Mouse (Mus musculus) liver, postnatal 0 days (tissue): ENCODE measurements around the gene Sost. TPM values are rescaled to one million over a fixed set of nuclear protein-coding genes. Genes with fewer than 3 reads are reported as not detected.
A peak's percentile ranks its signal among the peaks of the same experiment; 100 is the strongest.

Experiments used
- ATAC-seq: fragments of 200-750 bp; cut with Nextera tagmentation; 2 replicates; pipeline ENCODE4 v1.8.0; 2017; ENCODE audit warnings: mild to moderate bottlenecking, moderate library complexity
- DNase-seq: peaks from one replicate; pipeline ENCODE4 v3.0.0-alpha.2; 2016
- H3K27ac ChIP-seq: fragments of 300-500 bp; sonication (generic); 2 replicates; pipeline ENCODE4 v1.5.1; 2014; ENCODE audit warnings: antibody characterized with exemption, moderate library complexity, mild to moderate bottlenecking, low read depth
- H3K27me3 ChIP-seq: fragments of 300-500 bp; sonication (generic); 2 replicates; pipeline ENCODE4 v1.6.1; 2014; ENCODE audit warnings: low read length, control low read depth, mixed read lengths; ENCODE audit not compliant: insufficient read depth
- H3K36me3 ChIP-seq: fragments of 300-500 bp; sonication (generic); replicated peaks from 2 replicates; pipeline ENCODE4 v1.6.1; 2014; ENCODE audit warnings: mild to moderate bottlenecking, control low read depth, low read length, moderate library complexity, mixed read lengths; ENCODE audit not compliant: insufficient read depth
- H3K4me1 ChIP-seq: fragments of 300-500 bp; sonication (generic); 2 replicates; pipeline ENCODE4 v1.6.1; 2014; ENCODE audit warnings: antibody characterized with exemption, mild to moderate bottlenecking, control low read depth; ENCODE audit not compliant: insufficient read depth
- H3K4me2 ChIP-seq: fragments of 300-500 bp; sonication (generic); 2 replicates; pipeline ENCODE4 v1.6.1; 2014; ENCODE audit warnings: low read depth, mild to moderate bottlenecking, low read length, moderate library complexity, mixed read lengths
- H3K4me3 ChIP-seq: fragments of 300-500 bp; sonication (generic); 2 replicates; pipeline ENCODE4 v1.5.1; 2014; ENCODE audit warnings: low read depth, low read length
- H3K9ac ChIP-seq: fragments of 300-500 bp; sonication (generic); replicated peaks from 2 replicates; pipeline ENCODE4 v1.6.1; 2014; ENCODE audit warnings: mild to moderate bottlenecking, moderate library complexity
- H3K9me3 ChIP-seq: fragments of 300-500 bp; sonication (generic); 2 replicates; pipeline ENCODE4 v1.6.1; 2016; ENCODE audit warnings: mild to moderate bottlenecking, control low read depth, low read length, mixed read lengths
- CTCF ChIP-seq: sonication (generic); IDR thresholded peaks from 2 replicates; pipeline ENCODE4 v1.5.1; 2016; ENCODE audit warnings: antibody characterized with exemption, low read depth
- EP300 ChIP-seq: IDR thresholded peaks from 2 replicates; pipeline ENCODE4 v1.6.1; 2016; ENCODE audit warnings: antibody characterized with exemption, low read depth, mild to moderate bottlenecking
- WGBS: fragments of 180-500 bp; shearing (Covaris S2); extraction: QIAGEN DNeasy Blood & Tissue Kit; methylation state at CpG from one replicate; pipeline ENCODE4 v1.1.7; 2014; ENCODE audit not compliant: insufficient replicate concordance; 5-methylcytosine and 5-hydroxymethylcytosine counted together
- polyA plus RNA-seq: library from polyadenylated mRNA; unstranded; fragments of >200 nt; fragmentation: Nextera tagmentation; extraction: Ambion mirVana; gene quantifications from 2 replicates; pipeline ENCODE4 v1.2.1, GENCODE M21; 2015

Sost gene
- polyA plus RNA-seq, 1 experiment from 2014 or later, result not detected

DNA sequence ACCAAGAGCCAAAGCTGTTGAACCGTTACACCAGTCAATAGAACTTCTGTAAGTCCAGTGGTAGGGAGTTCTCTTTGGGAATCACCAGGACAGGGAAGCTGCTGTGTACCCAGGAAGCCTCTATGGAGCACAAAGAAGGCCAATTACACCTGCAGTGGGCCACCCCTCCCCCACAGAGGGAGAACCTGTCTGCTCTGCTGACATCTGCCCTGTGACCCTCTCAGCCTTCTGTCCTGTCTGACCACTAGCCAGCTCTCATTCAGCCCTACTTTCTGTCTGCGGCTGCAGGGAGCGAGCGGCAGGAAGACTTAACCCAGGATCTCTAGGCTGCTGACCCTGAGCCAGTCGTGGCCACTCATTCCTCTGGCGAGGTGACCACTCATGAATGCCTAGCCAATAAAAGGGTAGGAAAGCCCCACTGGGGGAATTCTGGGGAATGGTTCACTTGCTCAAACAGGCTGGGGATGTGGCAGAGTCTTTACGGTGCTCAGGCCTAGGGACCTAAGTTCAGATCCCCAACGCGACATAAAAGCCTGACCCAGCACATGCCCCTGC lies 13.9 kb upstream of the Sost start:
- H3K4me3 ChIP-seq, result no peak overlapping the region
- DNase-seq (no peak), ATAC-seq (no peak)
- H3K4me2 ChIP-seq, result no peak overlapping the region
- no peak overlapping the region for H3K9ac ChIP-seq
- TF ChIP-seq EP300 (no peak), CTCF (no peak)
- H3K27me3 ChIP-seq, result no peaks in the 10 kb centered on the region
- peaks cover 6% of the 10 kb centered on the region; the same call in 1 of the 2 replicates for H3K36me3 ChIP-seq
- WGBS, result 77% methylated on average over 9 of the region's 9 CpGs
- H3K9me3 ChIP-seq, result no peaks in the 10 kb centered on the region
- no peak overlapping the region for H3K27ac ChIP-seq
- H3K4me1 ChIP-seq, result peaks cover 10% of the 10 kb centered on the region

DNA sequence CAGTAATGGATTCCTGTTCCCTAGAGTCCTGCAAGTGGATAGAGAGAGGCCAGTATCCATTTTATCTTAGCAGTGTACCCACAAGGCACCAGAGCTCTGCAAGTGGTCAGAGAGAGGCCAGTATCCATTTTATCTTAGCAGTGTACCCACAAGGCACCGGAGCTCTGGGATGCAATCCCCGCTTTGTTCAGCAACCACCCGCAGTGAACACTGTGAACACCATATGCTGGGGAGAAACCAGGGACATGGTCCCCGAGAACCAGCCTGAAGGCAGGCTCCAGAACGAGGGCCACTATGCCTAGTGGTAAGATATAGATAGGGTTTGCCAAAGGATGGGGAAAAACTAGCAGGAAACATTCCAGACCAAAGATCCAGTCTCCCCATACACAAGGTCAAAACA lies 12.3 kb upstream of the Sost start:
- WGBS, result 78% methylated on average over 5 of the region's 5 CpGs

DNA sequence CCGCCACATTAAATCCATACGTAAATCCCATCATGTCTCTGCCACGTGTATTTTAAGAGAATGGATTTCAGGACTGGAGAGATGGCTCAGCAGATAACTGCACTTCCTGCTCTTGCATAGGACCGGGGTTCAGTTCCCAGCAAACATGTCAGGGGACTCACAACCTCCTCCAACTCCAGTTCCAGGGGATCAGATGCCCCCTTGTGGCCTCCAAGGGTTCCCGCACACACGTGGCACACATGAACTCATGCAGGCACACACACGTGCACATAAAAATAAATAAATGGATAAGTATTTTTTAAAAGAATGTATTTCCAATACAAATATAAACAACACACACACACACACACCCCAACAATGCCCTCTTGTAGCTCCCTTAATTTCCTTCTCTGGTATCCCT lies 10.1 kb upstream of the Sost start:
- 90% methylated on average over 7 of the region's 7 CpGs for whole genome bisulfite sequencing
- ATAC-seq, result no peak
- H3K4me1 ChIP-seq, result no peaks in the 10 kb centered on the region
- H3K36me3 ChIP-seq, result peaks cover 12% of the 10 kb centered on the region; the same call in 1 of the 2 replicates
- H3K9me3 ChIP-seq, result no peaks in the 10 kb centered on the region
- no peak for DNase-seq
- TF ChIP-seq EP300, result no peak
- no peak for TF ChIP-seq CTCF
- no peak overlapping the region for H3K4me3 ChIP-seq
- no peak overlapping the region for H3K4me2 ChIP-seq
- no peaks in the 10 kb centered on the region for H3K27me3 ChIP-seq
- no peak overlapping the region for H3K27ac ChIP-seq
- H3K9ac ChIP-seq, result no peak overlapping the region

More for the DNA sequence above, 12.3 kb upstream of the Sost start:
- no peak for DNase-seq
- ATAC-seq, result no peak
- H3K36me3 ChIP-seq, result peaks cover 11% of the 10 kb centered on the region; the same call in 1 of the 2 replicates
- H3K4me3 ChIP-seq, result no peak overlapping the region
- no peaks in the 10 kb centered on the region for H3K9me3 ChIP-seq
- H3K27ac ChIP-seq, result no peak overlapping the region
- H3K9ac ChIP-seq, result no peak overlapping the region
- H3K27me3 ChIP-seq, result no peaks in the 10 kb centered on the region
- peaks cover 5% of the 10 kb centered on the region; the same call in 1 of the 2 replicates for H3K4me1 ChIP-seq
- H3K4me2 ChIP-seq, result no peak overlapping the region
- TF ChIP-seq CTCF (no peak), EP300 (no peak)

DNA sequence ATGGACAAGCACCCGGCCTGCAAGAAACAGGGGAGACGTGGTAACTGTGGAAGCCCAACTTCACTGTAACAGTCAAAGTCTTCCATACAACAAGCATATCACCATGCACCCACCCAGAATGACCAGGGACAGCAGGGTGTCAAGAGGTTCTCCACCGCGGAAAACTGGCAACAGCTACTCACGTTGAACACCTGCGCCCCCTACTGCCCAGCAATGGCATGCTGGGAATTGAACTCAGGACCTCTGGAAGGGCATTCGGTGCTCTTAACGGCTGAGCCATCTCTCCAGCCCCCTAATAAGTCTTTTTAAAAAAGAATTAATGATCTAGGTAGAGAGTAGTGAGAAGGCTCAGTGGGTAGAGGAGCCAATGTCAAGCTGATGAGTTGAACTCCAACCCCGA lies 8.1 kb upstream of the Sost start:
- Histone ChIP-seq H3K9me3 (no peaks in the 10 kb centered on the region), H3K27ac (no peak overlapping the region), H3K36me3 (peaks cover 9% of the 10 kb centered on the region; the same call in 1 of the 2 replicates), H3K4me2 (no peak overlapping the region), H3K27me3 (no peaks in the 10 kb centered on the region), H3K9ac (no peak overlapping the region), H3K4me1 (no peaks in the 10 kb centered on the region), H3K4me3 (no peak overlapping the region)
- TF ChIP-seq CTCF (peak; percentile 60), EP300 (no peak)
- ATAC-seq (no peak), DNase-seq (peak; percentile 41)
- WGBS, result 54% methylated on average over 9 of the region's 9 CpGs

DNA sequence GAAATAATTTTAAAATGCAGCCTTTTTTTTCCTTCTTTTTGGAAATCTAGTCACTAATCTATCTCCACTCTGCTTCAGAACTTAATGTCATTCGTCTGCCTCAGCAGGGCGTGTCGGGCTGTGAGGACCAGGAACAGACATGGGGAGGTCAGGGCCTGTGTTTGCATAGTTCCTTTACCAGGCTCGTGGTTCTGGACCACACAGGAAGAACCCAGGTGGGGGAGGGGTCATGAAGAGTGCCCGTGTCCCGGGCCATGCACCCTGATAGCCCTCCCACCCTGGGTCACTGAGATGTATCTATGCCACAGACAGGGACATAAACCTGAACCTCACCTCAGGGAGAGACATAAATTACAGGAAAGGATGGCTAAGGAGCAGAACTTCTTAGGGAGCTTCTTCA lies 7.4 kb upstream of the Sost start:
- ATAC-seq (no peak), DNase-seq (no peak)
- no peak overlapping the region for H3K27ac ChIP-seq
- H3K27me3 ChIP-seq, result no peaks in the 10 kb centered on the region
- WGBS, result 48% methylated on average over 6 of the region's 6 CpGs
- H3K9me3 ChIP-seq, result no peaks in the 10 kb centered on the region
- no peak overlapping the region for H3K4me2 ChIP-seq
- no peak overlapping the region for H3K9ac ChIP-seq
- H3K4me3 ChIP-seq, result no peak overlapping the region
- peaks cover 6% of the 10 kb centered on the region; the same call in 1 of the 2 replicates for H3K36me3 ChIP-seq
- no peak for TF ChIP-seq EP300
- no peak for TF ChIP-seq CTCF
- no peaks in the 10 kb centered on the region for H3K4me1 ChIP-seq

DNA sequence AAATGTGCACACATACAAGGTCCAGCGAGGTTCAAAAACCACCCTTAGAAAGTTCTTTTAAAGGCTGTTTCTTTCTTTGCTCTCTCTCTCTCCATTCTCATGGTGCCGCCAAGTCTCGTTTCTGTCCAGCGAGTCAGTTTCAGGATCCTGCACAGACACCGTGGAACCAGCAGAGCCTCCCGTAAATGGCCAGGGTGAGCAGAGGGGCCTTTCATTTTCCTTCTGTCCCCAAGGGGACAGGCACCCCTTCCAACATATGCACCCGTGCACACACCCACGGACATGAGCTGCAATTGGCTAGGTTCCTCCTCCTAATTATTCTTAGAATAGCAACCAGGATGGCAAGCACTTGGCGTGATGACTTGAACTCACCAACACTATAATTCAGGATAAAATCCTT lies 6.7 kb upstream of the Sost start:
- H3K27me3 ChIP-seq, result peaks cover under 1% of the 10 kb centered on the region; the same call in 1 of the 2 replicates
- no peak overlapping the region for H3K9ac ChIP-seq
- H3K27ac ChIP-seq, result no peak overlapping the region
- no peak overlapping the region for H3K4me3 ChIP-seq
- no peaks in the 10 kb centered on the region for H3K4me1 ChIP-seq
- no peaks in the 10 kb centered on the region for H3K9me3 ChIP-seq
- WGBS, result 76% methylated on average over 9 of the region's 9 CpGs
- TF ChIP-seq CTCF (no peak), EP300 (no peak)
- ATAC-seq (no peak), DNase-seq (no peak)
- H3K4me2 ChIP-seq, result no peak overlapping the region
- H3K36me3 ChIP-seq, result peaks cover 6% of the 10 kb centered on the region; the same call in 1 of the 2 replicates
